Mouse (Mus musculus): Measurements from ENCODE around the gene Trim44. TPM values are rescaled to one million over a fixed set of nuclear protein-coding genes. Genes with fewer than 3 reads are reported as not detected.

Trim44 gene
- polyA plus RNA-seq, 1 experiment from 2014 or later = 16.1 TPM

GRCm38 (mm10) chr2:102292051-102292450 is 115.6 kb downstream of the Trim44 start:
- H3K27ac ChIP-seq (ENCODE audit: low read length) = no peak overlapping the region
- no peaks in the 10 kb centered on the region for H3K36me3 ChIP-seq (ENCODE audit: control insufficient read depth, insufficient read depth)
- H3K4me1 ChIP-seq (ENCODE audit: control insufficient read depth, insufficient read depth, low read length) = no peaks in the 10 kb centered on the region
- 82% methylated on average over 1 of the region's 1 CpGs for WGBS
- ATAC-seq (replicated peaks; ENCODE audit: extremely low read depth, insufficient read depth, low FRiP score) = no peak
- H3K9ac ChIP-seq (ENCODE audit: low read length) = no peak overlapping the region
- no peak overlapping the region for H3K4me3 ChIP-seq (ENCODE audit: low read length)
- H3K9me3 ChIP-seq (replicated peaks; ENCODE audit: control insufficient read depth, low read length) = no peaks in the 10 kb centered on the region
- no peaks in the 10 kb centered on the region for H3K27me3 ChIP-seq (ENCODE audit: control insufficient read depth, insufficient read depth, low read length)
- H3K4me2 ChIP-seq (ENCODE audit: low read depth, low read length) = no peak overlapping the region

- Histone ChIP-seq H3K9ac (ENCODE audit: low read length) (no peak overlapping the region), H3K4me3 (ENCODE audit: low read length) (no peak overlapping the region), H3K9me3 (replicated peaks; ENCODE audit: control insufficient read depth, low read length) (no peaks in the 10 kb centered on the region), H3K4me2 (ENCODE audit: low read depth, low read length) (no peak overlapping the region), H3K27ac (ENCODE audit: low read length) (no peak overlapping the region), H3K4me1 (ENCODE audit: control insufficient read depth, insufficient read depth, low read length) (no peaks in the 10 kb centered on the region), H3K27me3 (ENCODE audit: control insufficient read depth, insufficient read depth, low read length) (no peaks in the 10 kb centered on the region), H3K36me3 (ENCODE audit: control insufficient read depth, insufficient read depth) (no peaks in the 10 kb centered on the region)
- no peak for ATAC-seq (replicated peaks; ENCODE audit: extremely low read depth, insufficient read depth, low FRiP score)
- WGBS = 77% methylated on average over 2 of the region's 2 CpGs
Observed at GRCm38 (mm10) chr2:102291533-102291932, 116.1 kb downstream of the Trim44 start.

GRCm38 (mm10) chr2:102290041-102290440 is 117.6 kb downstream of the Trim44 start:
- H3K4me2 ChIP-seq (ENCODE audit: low read depth, low read length) = no peak overlapping the region
- WGBS = 52% methylated on average over 5 of the region's 5 CpGs
- no peak for ATAC-seq (replicated peaks; ENCODE audit: extremely low read depth, insufficient read depth, low FRiP score)

GRCm38 (mm10) chr2:102288676-102289075 is 119.0 kb downstream of the Trim44 start:
- 65% methylated on average over 5 of the region's 5 CpGs for whole genome bisulfite sequencing
- H3K4me3 ChIP-seq (ENCODE audit: low read length) = no peak overlapping the region
- H3K9ac ChIP-seq (ENCODE audit: low read length) = no peak overlapping the region
- H3K36me3 ChIP-seq (ENCODE audit: control insufficient read depth, insufficient read depth) = no peaks in the 10 kb centered on the region
- no peak overlapping the region for H3K4me2 ChIP-seq (ENCODE audit: low read depth, low read length)
- H3K4me1 ChIP-seq (ENCODE audit: control insufficient read depth, insufficient read depth, low read length) = no peaks in the 10 kb centered on the region
- H3K27ac ChIP-seq (ENCODE audit: low read length) = no peak overlapping the region
- H3K27me3 ChIP-seq (ENCODE audit: control insufficient read depth, insufficient read depth, low read length) = no peaks in the 10 kb centered on the region
- ATAC-seq (replicated peaks; ENCODE audit: extremely low read depth, insufficient read depth, low FRiP score) = no peak
- no peaks in the 10 kb centered on the region for H3K9me3 ChIP-seq (replicated peaks; ENCODE audit: control insufficient read depth, low read length)

More at GRCm38 (mm10) chr2:102290041-102290440, 117.6 kb downstream of the Trim44 start:
- no peaks in the 10 kb centered on the region for H3K36me3 ChIP-seq (ENCODE audit: control insufficient read depth, insufficient read depth)
- no peaks in the 10 kb centered on the region for H3K27me3 ChIP-seq (ENCODE audit: control insufficient read depth, insufficient read depth, low read length)
- H3K27ac ChIP-seq (ENCODE audit: low read length) = no peak overlapping the region
- H3K9ac ChIP-seq (ENCODE audit: low read length) = no peak overlapping the region
- H3K4me1 ChIP-seq (ENCODE audit: control insufficient read depth, insufficient read depth, low read length) = no peaks in the 10 kb centered on the region
- H3K4me3 ChIP-seq (ENCODE audit: low read length) = no peak overlapping the region
- no peaks in the 10 kb centered on the region for H3K9me3 ChIP-seq (replicated peaks; ENCODE audit: control insufficient read depth, low read length)

- H3K27ac ChIP-seq (ENCODE audit: low read length) = no peak overlapping the region
- no peak overlapping the region for H3K4me3 ChIP-seq (ENCODE audit: low read length)
- H3K4me1 ChIP-seq (ENCODE audit: control insufficient read depth, insufficient read depth, low read length) = no peaks in the 10 kb centered on the region
- no peaks in the 10 kb centered on the region for H3K27me3 ChIP-seq (ENCODE audit: control insufficient read depth, insufficient read depth, low read length)
- no peak overlapping the region for H3K9ac ChIP-seq (ENCODE audit: low read length)
- H3K4me2 ChIP-seq (ENCODE audit: low read depth, low read length) = no peak overlapping the region
- no peaks in the 10 kb centered on the region for H3K9me3 ChIP-seq (replicated peaks; ENCODE audit: control insufficient read depth, low read length)
- WGBS = 61% methylated on average over 3 of the region's 3 CpGs
- H3K36me3 ChIP-seq (ENCODE audit: control insufficient read depth, insufficient read depth) = no peaks in the 10 kb centered on the region
- no peak for ATAC-seq (replicated peaks; ENCODE audit: extremely low read depth, insufficient read depth, low FRiP score)
Observed at GRCm38 (mm10) chr2:102287369-102287768, 120.3 kb downstream of the Trim44 start.

- Histone ChIP-seq H3K9me3 (replicated peaks; ENCODE audit: control insufficient read depth, low read length) (no peaks in the 10 kb centered on the region), H3K4me2 (ENCODE audit: low read depth, low read length) (no peak overlapping the region), H3K9ac (ENCODE audit: low read length) (no peak overlapping the region), H3K4me3 (ENCODE audit: low read length) (no peak overlapping the region), H3K36me3 (ENCODE audit: control insufficient read depth, insufficient read depth) (no peaks in the 10 kb centered on the region), H3K4me1 (ENCODE audit: control insufficient read depth, insufficient read depth, low read length) (no peaks in the 10 kb centered on the region), H3K27me3 (ENCODE audit: control insufficient read depth, insufficient read depth, low read length) (no peaks in the 10 kb centered on the region), H3K27ac (ENCODE audit: low read length) (no peak overlapping the region)
- no peak for ATAC-seq (replicated peaks; ENCODE audit: extremely low read depth, insufficient read depth, low FRiP score)
- 76% methylated on average over 7 of the region's 7 CpGs for WGBS
Observed at GRCm38 (mm10) chr2:102282081-102282480, 125.5 kb downstream of the Trim44 start.

GRCm38 (mm10) chr2:102279779-102280178 is 127.8 kb downstream of the Trim44 start:
- 72% methylated on average over 7 of the region's 7 CpGs for WGBS
- no peaks in the 10 kb centered on the region for H3K27me3 ChIP-seq (ENCODE audit: control insufficient read depth, insufficient read depth, low read length)

GRCm38 (mm10) chr2:102277946-102278345 is 129.7 kb downstream of the Trim44 start:
- no peak overlapping the region for H3K9ac ChIP-seq (ENCODE audit: low read length)
- no peak overlapping the region for H3K27ac ChIP-seq (ENCODE audit: low read length)
- no peaks in the 10 kb centered on the region for H3K36me3 ChIP-seq (ENCODE audit: control insufficient read depth, insufficient read depth)
- no peak for ATAC-seq (replicated peaks; ENCODE audit: extremely low read depth, insufficient read depth, low FRiP score)
- H3K4me1 ChIP-seq (ENCODE audit: control insufficient read depth, insufficient read depth, low read length) = no peaks in the 10 kb centered on the region
- no peak overlapping the region for H3K4me2 ChIP-seq (ENCODE audit: low read depth, low read length)
- no peaks in the 10 kb centered on the region for H3K9me3 ChIP-seq (replicated peaks; ENCODE audit: control insufficient read depth, low read length)
- H3K27me3 ChIP-seq (ENCODE audit: control insufficient read depth, insufficient read depth, low read length) = no peaks in the 10 kb centered on the region
- H3K4me3 ChIP-seq (ENCODE audit: low read length) = no peak overlapping the region
- WGBS = 22% methylated on average over 1 of the region's 1 CpGs

More at GRCm38 (mm10) chr2:102279779-102280178, 127.8 kb downstream of the Trim44 start:
- no peak for ATAC-seq (replicated peaks; ENCODE audit: extremely low read depth, insufficient read depth, low FRiP score)
- Histone ChIP-seq H3K36me3 (ENCODE audit: control insufficient read depth, insufficient read depth) (no peaks in the 10 kb centered on the region), H3K27ac (ENCODE audit: low read length) (no peak overlapping the region), H3K9ac (ENCODE audit: low read length) (no peak overlapping the region), H3K4me1 (ENCODE audit: control insufficient read depth, insufficient read depth, low read length) (no peaks in the 10 kb centered on the region), H3K9me3 (replicated peaks; ENCODE audit: control insufficient read depth, low read length) (no peaks in the 10 kb centered on the region), H3K4me3 (ENCODE audit: low read length) (no peak overlapping the region), H3K4me2 (ENCODE audit: low read depth, low read length) (no peak overlapping the region)

GRCm38 (mm10) chr2:102273280-102273679 is 134.3 kb downstream of the Trim44 start:
- Histone ChIP-seq H3K27me3 (ENCODE audit: control insufficient read depth, insufficient read depth, low read length) (no peaks in the 10 kb centered on the region), H3K9me3 (replicated peaks; ENCODE audit: control insufficient read depth, low read length) (no peaks in the 10 kb centered on the region), H3K4me3 (ENCODE audit: low read length) (no peak overlapping the region), H3K4me2 (ENCODE audit: low read depth, low read length) (no peak overlapping the region), H3K36me3 (ENCODE audit: control insufficient read depth, insufficient read depth) (no peaks in the 10 kb centered on the region), H3K4me1 (ENCODE audit: control insufficient read depth, insufficient read depth, low read length) (no peaks in the 10 kb centered on the region), H3K9ac (ENCODE audit: low read length) (no peak overlapping the region), H3K27ac (ENCODE audit: low read length) (no peak overlapping the region)
- ATAC-seq (replicated peaks; ENCODE audit: extremely low read depth, insufficient read depth, low FRiP score) = no peak
- WGBS = 73% methylated on average over 7 of the region's 7 CpGs

All from heart, embryonic 16.5 days (tissue).